Mouse (Mus musculus): ENCODE results near the gene Btbd2. TPM values are rescaled to one million over a fixed set of nuclear protein-coding genes. Genes with fewer than 3 reads are reported as not detected.

The Btbd2 gene
- total RNA-seq, 2 experiments from 2014 or later = 89.6 to 91.0 TPM

GRCm38 (mm10) chr10:80596318-80596717, 60.6 kb downstream of the Btbd2 start:
- intact Hi-C loops (cut with DNase I) = no loop called here
- DNase-seq (ENCODE audit: extremely low spot score in 1 of 2, low spot score in 2 of 2) = no peak

Small RNA genes lying within 50 kb of the gene (microRNA-seq; reads per million reads assigned to microRNA genes)
- gene Mir6912 = 4.3 reads per million, percentile 15 among the genes with 10 or more reads in this experiment

Other genes starting within 250 kb of the Btbd2 start
- 10 to 100 TPM; 29.6 to 31.1 TPM for gene Tcf3, start 223.4 kb downstream of the Btbd2 start, total RNA-seq (2021)
- not detected for gene Onecut3, start 162.2 kb downstream of the Btbd2 start, total RNA-seq (2021)
- gene Atp8b3, start 117.9 kb downstream of the Btbd2 start, total RNA-seq (2021) = under 1 TPM; 0.14 to 0.49 TPM
- gene Rexo1, start 95.5 kb downstream of the Btbd2 start, total RNA-seq (2021) = 10 to 100 TPM; 49.5 to 49.6 TPM
- 10 to 100 TPM; 40.1 to 46.3 TPM for gene Klf16, start 79.8 kb downstream of the Btbd2 start, total RNA-seq (2021)
- gene Abhd17a, start 66.7 kb downstream of the Btbd2 start, total RNA-seq (2021) = 100 to 1,000 TPM; 191 to 194 TPM
- gene Scamp4, start 54.2 kb downstream of the Btbd2 start, total RNA-seq (2021) = 10 to 100 TPM; 37.5 to 37.9 TPM
- gene Adat3, start 54.2 kb downstream of the Btbd2 start, total RNA-seq (2021) = 1 to 10 TPM; 4.3 TPM
- 1 to 10 TPM; 2.0 to 3.0 TPM for gene Gm49322, start 51.0 kb downstream of the Btbd2 start, total RNA-seq (2021)
- gene Csnk1g2, start 34.2 kb downstream of the Btbd2 start, total RNA-seq (2021) = 100 to 1,000 TPM; 156 to 167 TPM
- 10 to 100 TPM; 46.1 to 47.1 TPM for gene Mknk2, start 21.0 kb upstream of the Btbd2 start, total RNA-seq (2021)
- 10 to 100 TPM; 21.8 to 24.7 TPM for gene Mob3a, start 44.9 kb upstream of the Btbd2 start, total RNA-seq (2021)
- 10 to 100 TPM; 56.3 to 63.5 TPM for gene Izumo4, start 45.1 kb upstream of the Btbd2 start, total RNA-seq (2021)
- 100 to 1,000 TPM; 146 to 151 TPM for gene Ap3d1, start 85.2 kb upstream of the Btbd2 start, total RNA-seq (2021)
- gene Dot1l, start 98.1 kb upstream of the Btbd2 start, total RNA-seq (2021) = 10 to 100 TPM; 59.1 to 60.1 TPM
- 10 to 100 TPM; 39.7 to 43.1 TPM for gene Sf3a2, start 141.1 kb upstream of the Btbd2 start, total RNA-seq (2021)
- 10 to 100 TPM; 57.0 to 62.1 TPM for gene Plekhj1, start 141.6 kb upstream of the Btbd2 start, total RNA-seq (2021)
- 1 to 10 TPM; 1.7 to 2.0 TPM for gene Amh, start 148.2 kb upstream of the Btbd2 start, total RNA-seq (2021)
- gene Jsrp1, start 156.4 kb upstream of the Btbd2 start, total RNA-seq (2021) = 1 to 10 TPM; 1.6 to 2.0 TPM
- gene Oaz1, start 169.6 kb upstream of the Btbd2 start, total RNA-seq (2021) = 100 to 1,000 TPM; 414 to 433 TPM
- gene Lingo3, start 187.0 kb upstream of the Btbd2 start, total RNA-seq (2021) = 10 to 100 TPM; 25.4 to 30.9 TPM
- 10 to 100 TPM; 51.1 to 57.3 TPM for gene Lsm7, start 198.1 kb upstream of the Btbd2 start, total RNA-seq (2021)
- 10 to 100 TPM; 81.5 to 90.2 TPM for gene Sppl2b, start 198.2 kb upstream of the Btbd2 start, total RNA-seq (2021)
- gene Tmprss9, start 214.8 kb upstream of the Btbd2 start, total RNA-seq (2021) = under 1 TPM in 1 of 2 experiments, not detected in 1; 0.13 TPM
- 100 to 1,000 TPM; 158 to 161 TPM for gene Timm13, start 243.9 kb upstream of the Btbd2 start, total RNA-seq (2021)

Measured in left cerebral cortex, postnatal 10 days (tissue).